Mouse (Mus musculus) ES-E14 (cell line): ENCODE measurements around the gene Slc35e4. TPM values are rescaled to one million over a fixed set of nuclear protein-coding genes. Genes with fewer than 3 reads are reported as not detected.

Experiments
- DNase-seq: peaks from one replicate; pipeline ENCODE4 v3.0.0-alpha.2; 2013; ENCODE audit warnings: low read depth, low spot score
- H3K27ac ChIP-seq: 2 replicates; pipeline ENCODE4 v1.5.1; 2012; ENCODE audit warnings: low read depth, mild to moderate bottlenecking, low read length, moderate library complexity, mixed read lengths; ENCODE audit not compliant: poor library complexity, insufficient read depth, severe bottlenecking
- H3K36me3 ChIP-seq: 2 replicates; pipeline ENCODE4 v1.6.1; 2012; ENCODE audit warnings: mild to moderate bottlenecking, low read length, moderate library complexity, mixed read lengths; ENCODE audit not compliant: control insufficient read depth, poor library complexity, insufficient read depth, severe bottlenecking
- H3K4me1 ChIP-seq, 2 experiments: fragments of 150-350 bp in 1 of 2; sonication (generic) in 1 of 2; 2 replicates each; pipeline ENCODE4 v1.6.1; 2012; ENCODE audit warnings: low read length in 2 of 2, mild to moderate bottlenecking in 1 of 2, mixed read lengths in 1 of 2; ENCODE audit not compliant: control insufficient read depth in 2 of 2, insufficient read depth in 2 of 2, poor library complexity in 1 of 2
- H3K4me3 ChIP-seq, 2 experiments: fragments of 150-350 bp in 1 of 2; sonication (generic) in 1 of 2; 2 replicates each; pipeline ENCODE4 v1.5.1; 2012; ENCODE audit warnings: low read length in 2 of 2, low read depth in 1 of 2, mild to moderate bottlenecking in 1 of 2, mixed read lengths in 1 of 2; ENCODE audit not compliant: insufficient read depth in 1 of 2, poor library complexity in 1 of 2, severe bottlenecking in 1 of 2
- H3K9ac ChIP-seq: 2 replicates; pipeline ENCODE4 v1.6.1; 2012; ENCODE audit warnings: low read depth, mild to moderate bottlenecking, low read length, mixed read lengths; ENCODE audit not compliant: poor library complexity, insufficient read depth, severe bottlenecking
- H3K9me3 ChIP-seq: fragments of 150-350 bp; sonication (generic); 2 replicates; pipeline ENCODE4 v1.6.1; 2012; ENCODE audit warnings: low read depth, mild to moderate bottlenecking, low read length; ENCODE audit not compliant: control insufficient read depth, insufficient read depth
- CHD2 ChIP-seq: IDR thresholded peaks from 2 replicates; pipeline ENCODE4 v1.6.1; 2014; ENCODE audit warnings: mild to moderate bottlenecking, low read depth, low read length, inconsistent platforms
- HCFC1 ChIP-seq: IDR thresholded peaks from 2 replicates; pipeline ENCODE4 v1.6.1; 2012; ENCODE audit warnings: low read length, inconsistent platforms, borderline replicate concordance; ENCODE audit not compliant: insufficient read depth
- MAFK ChIP-seq: IDR thresholded peaks from 2 replicates; pipeline ENCODE4 v1.6.1; 2014; ENCODE audit warnings: mild to moderate bottlenecking, low read depth, low read length, inconsistent platforms; ENCODE audit not compliant: insufficient read depth
- ZC3H11A ChIP-seq: IDR thresholded peaks from 2 replicates; pipeline ENCODE4 v1.6.1; 2012; ENCODE audit warnings: low read depth, mild to moderate bottlenecking, inconsistent platforms, low read length, borderline replicate concordance
- ZNF384 ChIP-seq: IDR thresholded peaks from 2 replicates; pipeline ENCODE4 v1.6.1; 2012; ENCODE audit warnings: low read depth, low read length, inconsistent platforms
- in situ Hi-C, 2 experiments: fragments of 600-800 bp; cut with MboI; formaldehyde crosslinking; loops; one replicate each; pipeline ENCODE4 v1.15.1; 2025; ENCODE audit warnings: low sequenced_read_pairs in 2 of 2, inconsistent platforms in 1 of 2; ENCODE audit not compliant: unreplicated experiment in 2 of 2
- total RNA-seq: library from RNA; depleted of rRNA; stranded (reverse); fragments of 300-350 nt; gene quantifications from 2 replicates; pipeline ENCODE4 v1.2.3, GENCODE M21; 2012; rRNA removed

Gene Slc35e4
- total RNA-seq, 1 experiment: 18.2 TPM

DNA sequence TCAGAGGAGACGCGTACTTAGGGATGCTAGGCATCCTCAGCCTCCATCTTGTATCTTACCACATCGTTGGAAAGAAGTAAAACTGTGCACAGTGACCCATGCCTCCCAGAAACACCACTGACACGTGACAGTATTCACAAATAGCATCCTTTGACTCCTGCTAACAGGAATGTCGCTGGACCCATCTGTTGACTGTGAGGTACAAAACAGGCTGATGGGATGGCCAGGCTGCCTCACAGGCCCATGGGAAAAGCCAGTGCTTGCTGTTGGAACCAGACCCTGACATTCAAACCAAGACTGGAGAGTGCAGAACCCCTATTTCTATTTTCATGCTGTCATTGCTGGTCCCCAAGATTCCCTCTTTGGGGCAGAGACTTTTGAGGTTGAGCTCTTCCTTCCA is 56.6 kb downstream of the Slc35e4 start:
- in situ Hi-C loops: no loop called here

More for the DNA sequence above, 56.6 kb downstream of the Slc35e4 start:
- no peaks in the 10 kb centered on the region; a peak in 1 of 4 replicates for H3K4me1 ChIP-seq
- DNase-seq: no peak
- H3K9me3 ChIP-seq: no peaks in the 10 kb centered on the region
- H3K4me3 ChIP-seq: no peak overlapping the region
- TF ChIP-seq ZNF384 (no peak), HCFC1 (no peak), ZC3H11A (no peak), CHD2 (no peak), MAFK (no peak)
- H3K27ac ChIP-seq: no peak overlapping the region; the same call in 1 of the 2 replicates
- no peak overlapping the region for H3K9ac ChIP-seq
- H3K36me3 ChIP-seq: no peaks in the 10 kb centered on the region

Other genes with a start within 250 kb of the Slc35e4 start
- gene Osbp2, start 50.8 kb downstream of the Slc35e4 start, total RNA-seq: 0.27 and 0.37 TPM in 2 replicates
- 0.21 and 0.22 TPM in 2 replicates for gene 4921536K21Rik, start 19.6 kb downstream of the Slc35e4 start, total RNA-seq
- 1.3 and 1.4 TPM in 2 replicates for gene Dusp18, start 19.4 kb downstream of the Slc35e4 start, total RNA-seq
- gene Tcn2, start 17.5 kb upstream of the Slc35e4 start, total RNA-seq: 32.4 and 44.3 TPM in 2 replicates
- 128 and 143 TPM in 2 replicates for gene Pes1, start 49.3 kb upstream of the Slc35e4 start, total RNA-seq
- 0.76 and 1.3 TPM in 2 replicates for gene 4930556J24Rik, start 62.1 kb upstream of the Slc35e4 start, total RNA-seq
- 4.0 and 4.9 TPM in 2 replicates for gene Gal3st1, start 69.0 kb upstream of the Slc35e4 start, total RNA-seq
- 0.94 and 2.3 TPM in 2 replicates for gene Sec14l4, start 116.8 kb upstream of the Slc35e4 start, total RNA-seq
- gene Sec14l3, start 150.2 kb upstream of the Slc35e4 start, total RNA-seq: 0.22 and 0.26 TPM in 2 replicates
- gene Mtfp1, start 180.8 kb upstream of the Slc35e4 start, total RNA-seq: 12.7 and 20.5 TPM in 2 replicates
- 7.9 and 9.0 TPM in 2 replicates for gene Sec14l2, start 208.8 kb upstream of the Slc35e4 start, total RNA-seq
- 19.5 and 28.8 TPM in 2 replicates for gene Rnf215, start 220.5 kb upstream of the Slc35e4 start, total RNA-seq
- gene Ccdc157, start 245.6 kb upstream of the Slc35e4 start, total RNA-seq: 4.3 and 5.8 TPM in 2 replicates
- gene Sf3a1, start 245.7 kb upstream of the Slc35e4 start, total RNA-seq: 49.1 and 57.4 TPM in 2 replicates